Mouse (Mus musculus) heart, embryonic 16.5 days (tissue): ENCODE data around the gene Bcl2l10. TPM values are rescaled to one million over a fixed set of nuclear protein-coding genes. Genes with fewer than 3 reads are reported as not detected.
A peak's percentile ranks its signal among the peaks of the same experiment; 100 is the strongest.

Source experiments
- ATAC-seq: fragments of 200-750 bp; cut with Nextera tagmentation; replicated peaks from 2 replicates; pipeline ENCODE4 v1.8.0; 2017; ENCODE audit warnings: moderate number of reproducible peaks; ENCODE audit not compliant: insufficient read depth, low FRiP score; ENCODE audit errors: extremely low read depth
- H3K27ac ChIP-seq: fragments of 300-500 bp; sonication (generic); 2 replicates; pipeline ENCODE4 v1.5.1; 2014; ENCODE audit warnings: mild to moderate bottlenecking, low read length, control low read depth, moderate library complexity
- H3K27me3 ChIP-seq: fragments of 300-500 bp; sonication (generic); 2 replicates; pipeline ENCODE4 v1.6.1; 2014; ENCODE audit warnings: low read length, mixed read lengths; ENCODE audit not compliant: control insufficient read depth, insufficient read depth
- H3K36me3 ChIP-seq: fragments of 300-500 bp; sonication (generic); 2 replicates; pipeline ENCODE4 v1.6.1; 2014; ENCODE audit not compliant: control insufficient read depth, insufficient read depth
- H3K4me1 ChIP-seq: fragments of 300-500 bp; sonication (generic); 2 replicates; pipeline ENCODE4 v1.6.1; 2014; ENCODE audit warnings: low read length, mixed read lengths; ENCODE audit not compliant: control insufficient read depth, insufficient read depth
- H3K4me2 ChIP-seq: fragments of 300-500 bp; sonication (generic); 2 replicates; pipeline ENCODE4 v1.6.1; 2014; ENCODE audit warnings: low read depth, mild to moderate bottlenecking, control low read depth, low read length
- H3K4me3 ChIP-seq: fragments of 300-500 bp; sonication (generic); 2 replicates; pipeline ENCODE4 v1.5.1; 2014; ENCODE audit warnings: mild to moderate bottlenecking, control low read depth, low read length
- H3K9ac ChIP-seq: fragments of 300-500 bp; sonication (generic); 2 replicates; pipeline ENCODE4 v1.6.1; 2014; ENCODE audit warnings: low read length, control low read depth
- H3K9me3 ChIP-seq: fragments of 300-500 bp; sonication (generic); replicated peaks from 2 replicates; pipeline ENCODE4 v1.6.1; 2016; ENCODE audit warnings: low read length; ENCODE audit not compliant: control insufficient read depth
- WGBS: fragments of 180-500 bp; shearing (Covaris S2); extraction: QIAGEN DNeasy Blood & Tissue Kit; methylation state at CpG from one replicate; pipeline ENCODE4 v1.1.7; 2014; 5-methylcytosine and 5-hydroxymethylcytosine counted together
- polyA plus RNA-seq: library from polyadenylated mRNA; unstranded; fragments of >200 nt; fragmentation: Nextera tagmentation; extraction: Ambion mirVana; gene quantifications from 2 replicates; pipeline ENCODE4 v1.2.1, GENCODE M21; 2015

Bcl2l10 gene
- polyA plus RNA-seq, 1 experiment from 2014 or later: not detected

DNA sequence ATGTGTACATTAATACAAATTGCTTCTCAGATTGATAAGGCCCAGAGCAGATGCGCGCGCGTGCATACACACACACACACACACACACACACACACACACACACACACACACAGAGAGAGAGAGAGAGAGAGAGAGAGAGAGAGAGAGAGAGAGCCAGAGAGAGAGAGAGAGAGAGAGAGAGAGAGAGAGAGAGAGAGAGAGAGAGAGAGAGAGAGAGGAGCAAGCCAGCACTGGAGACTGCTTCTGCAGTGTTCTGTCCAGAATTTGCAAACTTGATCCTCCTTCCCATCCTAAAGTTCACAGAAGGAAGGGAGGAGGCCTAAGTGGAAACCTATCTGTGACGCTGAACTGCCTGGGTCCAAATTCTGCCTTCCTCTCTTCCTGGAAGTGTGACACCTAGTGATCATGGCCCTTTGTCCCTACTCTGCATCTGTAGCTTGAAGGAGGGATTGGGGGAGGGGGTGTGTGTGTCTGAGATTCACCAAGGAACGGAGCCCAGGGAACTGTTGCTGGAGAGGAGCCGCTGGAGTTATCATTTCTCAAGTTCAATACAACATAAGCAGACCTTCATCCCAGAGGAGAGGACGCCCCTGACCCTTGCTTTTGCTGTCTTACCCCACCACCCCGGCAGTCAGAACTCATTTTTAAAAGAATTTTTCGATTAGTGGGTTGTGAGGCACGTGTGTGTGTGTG is 34.3 kb upstream of the Bcl2l10 start:
- no peaks in the 10 kb centered on the region for H3K27me3 ChIP-seq
- peak overlapping the region; percentile 88 for H3K4me3 ChIP-seq
- H3K9me3 ChIP-seq: no peaks in the 10 kb centered on the region
- H3K27ac ChIP-seq: no peak overlapping the region; the same call in 1 of the 2 replicates
- no peaks in the 10 kb centered on the region for H3K36me3 ChIP-seq
- peak; percentile 8; the same call in 1 of the 2 replicates for ATAC-seq
- H3K4me2 ChIP-seq: peak overlapping the region; percentile 88
- peaks cover 14% of the 10 kb centered on the region for H3K4me1 ChIP-seq
- WGBS: 32% methylated on average over 11 of the region's 11 CpGs
- H3K9ac ChIP-seq: peak overlapping the region; percentile 87

DNA sequence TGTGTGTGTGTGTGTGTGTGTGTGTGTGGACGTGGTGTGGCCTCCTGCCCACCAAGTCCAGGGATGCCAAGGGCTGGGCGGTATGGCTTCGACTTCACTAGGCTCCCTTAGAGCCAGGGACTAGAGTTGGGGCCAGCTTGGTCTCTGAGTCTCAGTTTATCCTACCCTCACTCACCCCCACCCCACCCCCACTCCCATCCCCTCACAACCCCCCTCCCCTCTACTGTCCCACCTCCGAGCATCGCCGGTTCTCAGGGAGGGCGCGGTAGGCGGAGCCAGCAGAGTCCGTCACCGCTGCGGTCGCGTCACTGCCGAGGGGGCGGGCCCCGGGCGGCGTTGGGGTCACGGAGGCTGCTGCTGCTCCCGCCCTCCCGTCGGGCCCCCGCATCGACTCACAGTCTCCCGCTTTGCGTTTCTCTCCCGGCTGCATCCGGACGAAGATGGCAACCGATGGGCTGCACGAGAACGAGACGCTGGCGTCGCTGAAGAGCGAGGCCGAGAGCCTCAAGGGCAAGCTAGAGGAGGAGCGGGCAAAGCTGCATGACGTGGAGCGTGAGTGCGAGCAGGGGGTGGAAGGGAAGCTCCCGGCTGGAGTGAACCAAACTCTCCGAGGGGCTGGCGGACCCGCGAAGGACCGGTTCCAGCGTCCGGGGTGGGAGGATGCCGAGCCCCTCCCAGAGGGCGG is 33.6 kb upstream of the Bcl2l10 start:
- H3K27me3 ChIP-seq: no peaks in the 10 kb centered on the region
- ATAC-seq: peak; percentile 88
- H3K36me3 ChIP-seq: no peaks in the 10 kb centered on the region
- H3K4me1 ChIP-seq: peaks cover 14% of the 10 kb centered on the region
- peak overlapping the region; percentile 87 for H3K27ac ChIP-seq
- peak overlapping the region; percentile 88 for H3K4me2 ChIP-seq
- peak overlapping the region; percentile 87 for H3K9ac ChIP-seq
- under 1% methylated on average over 52 of the region's 52 CpGs for WGBS
- no peaks in the 10 kb centered on the region for H3K9me3 ChIP-seq
- H3K4me3 ChIP-seq: peak overlapping the region; percentile 88

DNA sequence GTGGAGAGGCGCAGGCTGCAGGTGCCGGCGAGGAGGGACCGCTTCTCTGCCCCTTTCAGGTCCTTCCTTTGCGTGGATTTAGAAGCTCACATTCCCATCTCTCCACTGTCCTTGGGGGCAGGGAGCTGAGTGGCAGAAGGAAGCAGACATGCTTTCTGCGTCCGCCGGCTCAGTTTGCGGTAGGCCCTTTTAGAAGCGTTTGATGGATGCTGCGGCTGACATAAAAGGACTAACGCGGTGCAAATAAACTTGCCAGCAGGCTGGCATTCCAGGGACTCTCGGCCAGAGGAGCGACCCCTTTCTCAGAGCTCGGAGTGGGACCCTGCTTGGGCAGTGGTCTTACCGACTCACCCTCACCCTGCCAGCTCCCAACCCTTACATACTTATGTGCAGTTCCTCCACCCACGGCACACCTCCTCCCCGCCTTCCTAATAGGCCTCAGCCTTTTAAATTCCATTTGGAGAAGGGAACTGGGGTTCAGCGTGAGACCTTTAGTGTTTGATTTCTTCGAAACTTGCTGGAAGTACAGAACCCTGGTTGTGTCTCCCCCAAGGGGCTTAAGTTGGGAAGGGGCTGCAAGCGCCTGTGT is 32.9 kb upstream of the Bcl2l10 start:
- Histone ChIP-seq H3K4me2 (peak overlapping the region; percentile 88), H3K27ac (peak overlapping the region; percentile 87), H3K27me3 (no peaks in the 10 kb centered on the region), H3K9me3 (no peaks in the 10 kb centered on the region), H3K4me1 (peaks cover 19% of the 10 kb centered on the region), H3K9ac (peak overlapping the region; percentile 87), H3K36me3 (no peaks in the 10 kb centered on the region), H3K4me3 (peak overlapping the region; percentile 88)
- WGBS: 4% methylated on average over 22 of the region's 22 CpGs
- no peak for ATAC-seq

DNA sequence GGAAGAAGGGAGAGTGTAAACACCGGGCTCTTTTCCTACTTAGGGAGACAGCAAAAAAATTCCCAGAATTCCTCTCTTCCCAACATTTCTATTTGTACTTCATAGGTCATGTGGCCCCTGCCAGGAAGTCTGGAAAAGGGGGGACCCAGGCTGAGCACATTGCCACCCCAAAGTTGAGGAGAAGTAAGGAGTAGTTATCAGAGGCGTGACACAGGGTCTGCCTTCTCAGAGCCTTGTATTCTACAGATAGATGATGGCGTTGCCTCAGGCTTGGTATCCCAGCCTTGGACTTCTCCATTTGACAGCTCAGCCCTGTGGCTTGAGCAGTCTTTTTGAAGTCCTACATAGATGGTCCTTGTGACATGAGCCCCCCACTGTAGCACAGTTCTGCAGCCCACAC is 32.3 kb upstream of the Bcl2l10 start:
- WGBS: 65% methylated on average over 3 of the region's 3 CpGs

DNA sequence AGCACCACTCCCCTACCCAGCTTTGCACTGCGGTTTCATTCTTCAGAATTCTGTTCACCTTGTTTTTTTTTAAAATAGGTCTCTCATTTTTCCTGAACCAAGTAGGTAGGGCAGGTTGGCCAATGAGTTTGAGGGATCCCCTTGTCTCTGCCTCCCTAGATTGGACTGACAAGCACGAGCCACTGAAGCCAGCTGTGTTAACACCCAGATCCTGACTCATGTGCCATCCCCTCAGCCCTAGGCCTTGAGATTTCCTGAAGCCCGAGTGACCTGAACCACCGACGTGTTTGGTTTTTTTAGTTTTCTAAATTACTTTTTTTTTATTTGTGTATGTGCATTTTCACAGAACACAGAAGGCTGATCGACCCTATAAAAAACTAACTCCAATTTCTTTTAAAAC is 30.8 kb upstream of the Bcl2l10 start:
- Histone ChIP-seq H3K4me3 (no peak overlapping the region), H3K4me2 (no peak overlapping the region), H3K36me3 (no peaks in the 10 kb centered on the region), H3K27ac (no peak overlapping the region), H3K27me3 (no peaks in the 10 kb centered on the region), H3K9me3 (no peaks in the 10 kb centered on the region), H3K9ac (no peak overlapping the region), H3K4me1 (peaks cover 24% of the 10 kb centered on the region)
- no peak for ATAC-seq
- 89% methylated on average over 6 of the region's 6 CpGs for WGBS

More for the DNA sequence above, 32.3 kb upstream of the Bcl2l10 start:
- peak overlapping the region; percentile 87; the same call in 1 of the 2 replicates for H3K9ac ChIP-seq
- no peak for ATAC-seq
- peak overlapping the region; percentile 88 for H3K4me2 ChIP-seq
- H3K36me3 ChIP-seq: no peaks in the 10 kb centered on the region
- peak overlapping the region; percentile 88 for H3K4me3 ChIP-seq
- peaks cover 24% of the 10 kb centered on the region for H3K4me1 ChIP-seq
- H3K27me3 ChIP-seq: no peaks in the 10 kb centered on the region
- H3K9me3 ChIP-seq: no peaks in the 10 kb centered on the region
- H3K27ac ChIP-seq: no peak overlapping the region

DNA sequence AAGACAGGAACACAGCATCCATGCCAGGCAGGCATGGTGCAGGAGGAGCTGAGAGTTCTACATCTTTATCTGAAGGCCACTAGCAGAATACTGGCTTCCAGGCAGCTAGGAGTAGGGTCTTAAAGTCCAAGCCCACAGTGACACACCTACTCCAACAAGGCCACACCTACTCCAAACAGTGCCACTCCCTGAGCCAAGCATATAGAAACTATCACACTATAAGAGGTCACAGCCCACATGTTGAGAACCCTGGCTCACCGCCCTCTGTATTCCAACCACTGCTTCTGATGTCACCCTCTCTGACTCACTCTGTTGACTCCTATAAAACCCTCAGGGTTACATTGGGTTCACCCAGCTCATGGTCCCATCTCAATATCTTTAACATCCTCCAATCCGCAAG is 29.4 kb upstream of the Bcl2l10 start:
- Histone ChIP-seq H3K4me2 (no peak overlapping the region), H3K4me3 (no peak overlapping the region), H3K9ac (no peak overlapping the region), H3K27ac (no peak overlapping the region), H3K27me3 (no peaks in the 10 kb centered on the region), H3K9me3 (no peaks in the 10 kb centered on the region), H3K36me3 (no peaks in the 10 kb centered on the region), H3K4me1 (peaks cover 24% of the 10 kb centered on the region)
- WGBS: 91% methylated on average over 2 of the region's 2 CpGs
- no peak for ATAC-seq

DNA sequence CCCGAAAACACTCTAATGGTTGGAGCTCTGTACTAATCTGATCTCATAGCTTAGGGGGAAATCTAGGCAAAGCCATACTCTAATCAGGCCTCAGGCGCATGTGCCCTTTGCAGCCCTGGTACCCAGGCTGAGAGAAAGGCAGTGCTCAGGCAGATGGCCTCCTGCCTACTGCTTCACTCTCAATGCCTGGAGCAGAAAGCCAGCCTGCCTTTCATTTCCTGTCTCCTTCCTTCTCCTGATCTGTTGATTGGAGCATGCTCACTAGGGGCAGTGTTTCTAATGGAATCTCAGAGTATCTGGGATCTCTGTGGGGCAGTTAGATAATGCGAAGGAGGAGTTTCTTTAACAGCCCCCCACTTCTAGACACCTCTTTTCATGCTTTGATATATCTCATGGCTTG is 28.2 kb upstream of the Bcl2l10 start:
- no peaks in the 10 kb centered on the region for H3K9me3 ChIP-seq
- no peak overlapping the region for H3K4me3 ChIP-seq
- no peaks in the 10 kb centered on the region for H3K36me3 ChIP-seq
- no peak overlapping the region for H3K4me2 ChIP-seq
- H3K27ac ChIP-seq: peak overlapping the region; percentile 76
- peak overlapping the region; percentile 40; the same call in 1 of the 2 replicates for H3K9ac ChIP-seq
- no peak for ATAC-seq
- no peaks in the 10 kb centered on the region for H3K27me3 ChIP-seq
- H3K4me1 ChIP-seq: peaks cover 20% of the 10 kb centered on the region
- whole genome bisulfite sequencing: 73% methylated on average over 3 of the region's 3 CpGs

DNA sequence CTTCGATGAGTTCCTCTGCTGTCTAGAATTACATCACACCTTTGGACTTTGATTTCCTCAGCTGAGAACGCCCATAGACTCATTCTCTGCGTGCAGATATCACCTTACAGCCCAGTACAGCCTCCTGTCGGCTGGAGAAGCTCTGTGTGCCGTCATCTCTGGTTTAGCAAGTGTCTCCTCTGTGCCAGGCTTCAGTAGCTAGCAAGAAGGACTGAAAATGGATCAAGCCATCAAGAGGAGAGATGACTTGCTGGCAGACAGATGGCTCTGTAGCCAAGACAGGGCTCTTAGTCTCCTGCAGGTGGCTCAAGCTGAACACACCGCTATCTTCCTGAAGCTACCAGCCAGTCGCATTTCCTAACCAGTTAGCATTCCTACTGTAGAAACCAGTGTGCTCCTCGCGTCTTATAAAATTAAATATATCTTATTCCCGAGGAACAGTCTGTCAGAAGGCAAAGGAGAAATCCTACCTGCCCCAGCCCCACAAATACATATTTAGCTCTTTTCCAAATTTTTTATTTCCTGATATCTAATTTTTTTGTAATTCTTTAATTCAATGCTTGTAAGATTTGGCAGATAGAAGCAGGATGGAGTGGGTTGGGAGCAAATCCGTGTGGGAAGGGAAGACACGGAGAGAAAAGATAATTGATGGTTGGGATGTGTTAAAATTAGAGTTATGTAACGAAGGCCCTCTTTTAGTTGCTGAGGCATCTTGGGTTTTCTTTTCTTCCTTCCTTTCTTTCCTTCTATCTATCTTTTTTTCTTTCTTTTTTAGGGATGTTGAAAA is 25.3 kb upstream of the Bcl2l10 start:
- no peaks in the 10 kb centered on the region for H3K9me3 ChIP-seq
- no peak overlapping the region for H3K4me2 ChIP-seq
- 61% methylated on average over 13 of the region's 13 CpGs for WGBS
- H3K27ac ChIP-seq: no peak overlapping the region; the same call in 1 of the 2 replicates
- no peak overlapping the region for H3K4me3 ChIP-seq
- H3K4me1 ChIP-seq: peaks cover 10% of the 10 kb centered on the region
- no peak overlapping the region for H3K9ac ChIP-seq
- no peaks in the 10 kb centered on the region for H3K36me3 ChIP-seq
- 0 out of 2 replicates have a peak, but pooled peaks have one; percentile 49 for ATAC-seq
- H3K27me3 ChIP-seq: no peaks in the 10 kb centered on the region
